Mouse (Mus musculus) activated CD4-positive, CD25-positive, alpha-beta regulatory T cell (primary cell): ENCODE data around the gene Kcnk15. TPM values are rescaled to one million over a fixed set of nuclear protein-coding genes. Genes with fewer than 3 reads are reported as not detected.

ENCODE experiments used
- polyA plus RNA-seq, 2 experiments: library from polyadenylated mRNA; unstranded; fragments of 100-300 nt; shearing (Covaris generic); gene quantifications; one replicate each; pipeline ENCODE4 v1.2.1; 2017

Gene Kcnk15
- not detected for polyA plus RNA-seq

GRCm38 (mm10) chr2:163853461-163853901 is at the start of gene Kcnk15:
TSS of gene Kcnk15 (plus strand) at chr2:163853651.

GRCm38 (mm10) chr2:163820607-163821006 is 32.8 kb upstream of the Kcnk15 start, which contains the start of gene Ccn5:
TSS of gene Ccn5 (plus strand) at chr2:163820861.

Other genes with a start within 250 kb of the Kcnk15 start
- 1,000 to 10,000 TPM in 1 of 2 experiments, 100 to 1,000 TPM in 1; 598 to 1,017 TPM for gene Serinc3, start 208.5 kb upstream of the Kcnk15 start, polyA plus RNA-seq
- gene Pkig, start 195.3 kb upstream of the Kcnk15 start, polyA plus RNA-seq = 1 to 10 TPM; 7.0 to 7.4 TPM
- 10 to 100 TPM; 12.5 to 13.2 TPM for gene Ada, start 103.4 kb upstream of the Kcnk15 start, polyA plus RNA-seq
- gene Ccn5, start 32.8 kb upstream of the Kcnk15 start, polyA plus RNA-seq = not detected
- gene Rims4, start 65.0 kb downstream of the Kcnk15 start, polyA plus RNA-seq = not detected
- 100 to 1,000 TPM; 188 to 246 TPM for gene Ywhab, start 141.3 kb downstream of the Kcnk15 start, polyA plus RNA-seq
- 1 to 10 TPM; 2.2 to 3.8 TPM for gene Pabpc1l, start 171.8 kb downstream of the Kcnk15 start, polyA plus RNA-seq
- 100 to 1,000 TPM; 186 to 204 TPM for gene Stk4, start 216.7 kb downstream of the Kcnk15 start, polyA plus RNA-seq
- gene Tomm34, start 217.5 kb downstream of the Kcnk15 start, polyA plus RNA-seq = 100 to 1,000 TPM; 109 to 134 TPM